Mouse (Mus musculus): ENCODE measurements around the gene Cyp2a5.
"Not testable (repeated sequence)": the region's sequence is repeated elsewhere in the genome, so short reads cannot be mapped to it uniquely, and the experiment has no call there.

Cyp2a5 gene

DNA sequence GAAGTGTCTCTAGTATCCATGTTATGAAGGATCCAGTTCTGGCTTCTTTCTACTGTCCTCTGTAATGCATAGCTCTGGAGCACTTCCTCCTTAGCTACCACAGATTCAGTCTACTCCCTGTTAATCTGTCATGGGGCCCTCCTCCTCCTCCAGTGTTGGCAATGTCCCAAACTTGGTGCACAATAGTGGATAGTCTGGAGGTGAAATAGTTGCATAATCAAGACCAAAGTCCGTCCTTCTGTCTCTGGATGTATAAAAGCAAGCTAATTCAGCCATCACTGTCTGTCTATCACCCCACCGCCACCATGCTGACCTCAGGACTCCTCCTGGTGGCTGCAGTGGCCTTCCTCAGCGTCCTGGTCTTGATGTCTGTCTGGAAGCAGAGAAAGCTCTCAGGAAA, at the start of gene Cyp2a5:
Cyp2a5 (plus strand) TSS at position 247 of the 400 bp plus-strand sequence.
- not testable (repeated sequence) for DNase-seq (ENCODE audit: low spot score)

DNA sequence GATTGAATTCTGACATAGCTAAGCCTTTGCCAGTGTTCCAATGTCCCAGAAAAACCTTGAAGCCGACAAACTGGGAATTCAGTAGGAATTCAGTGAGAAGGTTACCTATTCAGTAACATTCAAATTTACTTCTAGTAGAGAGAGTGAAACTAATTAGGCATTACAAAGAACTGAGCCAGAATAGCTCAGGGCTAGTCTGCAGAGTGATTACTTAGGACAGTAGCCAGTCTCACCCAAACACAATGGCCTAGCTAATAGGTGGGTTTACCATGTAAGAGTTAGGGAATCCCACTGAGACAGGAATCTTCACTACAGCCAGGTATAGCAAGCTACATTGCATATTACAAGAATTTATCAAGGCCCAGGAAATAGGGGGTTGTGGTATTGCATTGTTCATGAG, 49.1 kb upstream of the Cyp2a5 start:
- not testable (repeated sequence) for DNase-seq (ENCODE audit: low spot score)

DNA sequence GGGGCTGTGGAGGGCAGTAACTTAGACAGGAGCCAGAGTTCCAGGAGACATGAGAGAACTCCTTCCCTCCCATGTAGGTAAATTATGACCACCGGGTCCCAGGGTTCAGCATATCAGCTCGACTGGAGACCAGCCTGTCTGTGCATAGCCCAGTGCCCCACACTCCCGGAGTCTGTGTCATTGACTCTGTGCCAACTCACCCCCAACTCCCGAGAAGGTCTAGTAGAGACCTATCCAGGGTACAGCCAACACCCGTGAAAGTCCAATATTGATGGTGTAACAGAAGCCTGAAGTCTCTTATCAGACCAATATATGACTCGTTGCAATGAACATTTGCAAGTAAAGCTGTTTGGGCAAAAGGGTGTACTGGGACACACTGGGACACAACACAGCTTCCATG, 45.1 kb upstream of the Cyp2a5 start:
- DNase-seq (ENCODE audit: low spot score), result no peak

DNA sequence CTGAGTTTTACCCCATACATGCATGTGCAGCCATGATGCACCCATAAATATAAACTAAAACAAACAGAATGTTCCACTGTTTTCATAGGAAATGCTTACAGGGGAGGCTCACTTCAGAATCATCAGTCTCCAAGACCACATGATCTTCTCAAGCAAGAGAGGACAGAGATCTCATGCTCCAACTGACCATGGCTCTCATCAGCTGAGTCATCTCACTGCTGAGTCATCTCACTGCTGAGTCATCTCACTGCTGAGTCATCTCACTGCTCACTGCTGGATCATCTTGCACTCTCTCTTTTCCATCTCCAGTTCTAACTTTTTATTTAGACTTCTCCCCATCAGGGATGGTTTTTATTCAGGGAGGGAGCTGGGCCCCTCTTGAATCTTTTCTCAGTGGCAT, 35.0 kb upstream of the Cyp2a5 start:
- DNase-seq (ENCODE audit: low spot score), result no peak

DNA sequence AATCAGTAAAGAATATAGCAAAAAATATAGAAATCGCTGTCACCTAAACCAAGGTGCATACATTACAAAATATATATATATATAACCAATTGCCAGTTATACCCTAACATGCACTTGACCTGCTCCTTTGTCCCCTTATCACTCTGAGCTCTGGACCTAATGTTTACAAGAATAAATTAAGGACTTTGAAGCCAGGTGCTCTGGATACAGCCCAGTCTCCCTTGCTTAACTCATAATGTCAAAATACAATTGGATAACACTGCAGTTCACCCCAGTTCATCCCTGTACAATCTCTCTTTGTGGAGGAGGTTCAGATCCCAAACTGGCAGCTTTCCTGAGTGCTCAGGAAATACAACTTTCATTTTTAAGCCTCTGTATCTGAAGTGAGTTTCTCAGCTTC, 34.1 kb upstream of the Cyp2a5 start:
- no peak for DNase-seq (ENCODE audit: low spot score)

DNA sequence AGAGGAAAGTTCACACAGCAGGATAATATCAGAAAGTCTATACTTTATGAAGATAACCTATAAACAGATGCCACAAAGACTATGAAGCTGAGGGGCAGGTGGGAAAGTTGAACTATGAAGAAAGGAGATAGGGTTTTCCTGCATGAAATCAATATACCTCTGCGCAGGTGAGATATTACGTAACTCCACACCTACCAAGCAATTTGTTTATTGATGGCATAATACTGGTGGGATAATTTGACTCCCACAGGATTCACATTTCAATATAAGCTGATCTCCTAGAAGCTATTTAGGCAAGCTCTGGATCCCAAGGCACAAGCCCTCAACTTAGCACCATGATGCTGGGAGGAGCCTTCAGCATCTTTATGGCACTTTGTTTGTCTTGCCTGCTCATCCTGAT, 26.5 kb upstream of the Cyp2a5 start, which contains the start of gene Cyp2g1:
Cyp2g1 (plus strand) TSS at position 301 of the 400 bp plus-strand sequence.
- DNase-seq (ENCODE audit: low spot score), result no peak

DNA sequence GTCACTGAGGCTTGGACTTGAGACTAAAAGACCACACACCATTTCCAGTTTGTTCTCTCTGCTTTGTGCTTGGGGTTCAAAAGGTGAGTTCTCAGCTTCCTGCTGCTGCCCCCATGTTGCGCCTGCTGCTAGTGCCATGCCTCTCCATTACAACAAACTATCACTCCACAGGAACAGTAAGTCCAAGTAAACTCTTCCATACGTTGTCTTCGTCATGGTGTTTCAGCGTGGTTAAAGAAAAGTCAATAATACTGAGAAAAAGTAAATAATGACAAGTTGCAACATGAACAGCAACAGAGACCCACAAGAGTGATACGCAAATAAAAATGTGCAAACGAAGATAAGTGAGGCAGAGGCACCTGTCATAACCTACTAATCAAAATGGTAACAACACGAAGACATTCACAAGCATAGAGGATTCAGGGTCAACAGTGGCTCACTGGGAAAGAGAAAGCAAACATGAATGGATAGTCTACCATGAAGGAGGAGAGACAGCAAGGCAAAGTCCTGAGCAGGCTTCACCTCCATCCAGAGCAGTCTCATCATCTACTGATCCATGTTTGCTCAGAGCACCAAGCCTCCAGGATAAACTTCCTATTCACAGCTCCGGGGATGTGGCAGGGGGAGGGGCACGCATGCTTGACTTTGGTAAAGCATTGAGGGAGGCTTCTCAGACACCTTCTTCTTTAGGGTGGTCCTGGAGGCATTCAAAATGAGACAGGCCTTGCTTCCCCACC, 3.4 kb upstream of the Cyp2a5 start:
- DNase-seq (ENCODE audit: low spot score), result not testable (repeated sequence)

DNA sequence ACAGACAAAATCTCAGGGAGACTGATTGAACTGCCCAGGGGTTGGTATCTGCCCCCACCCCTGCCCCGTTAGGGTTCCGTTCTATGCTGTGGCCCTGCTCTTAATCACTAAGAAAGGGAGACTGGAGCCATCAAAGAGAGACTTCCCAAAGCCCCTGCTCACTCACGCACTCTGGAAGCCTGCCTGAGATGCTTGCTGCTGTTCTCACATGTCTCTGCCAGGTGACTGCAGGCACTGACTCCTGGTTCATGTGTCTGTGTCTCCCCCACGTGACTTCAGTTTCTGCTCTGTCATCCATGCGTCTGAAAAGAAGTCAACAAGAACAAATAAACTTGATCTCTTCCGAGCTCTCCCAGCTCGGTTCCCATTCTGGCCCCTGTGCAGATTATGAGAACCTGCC, 2.4 kb upstream of the Cyp2a5 start:
- not testable (repeated sequence) for DNase-seq (ENCODE audit: low spot score)

DNA sequence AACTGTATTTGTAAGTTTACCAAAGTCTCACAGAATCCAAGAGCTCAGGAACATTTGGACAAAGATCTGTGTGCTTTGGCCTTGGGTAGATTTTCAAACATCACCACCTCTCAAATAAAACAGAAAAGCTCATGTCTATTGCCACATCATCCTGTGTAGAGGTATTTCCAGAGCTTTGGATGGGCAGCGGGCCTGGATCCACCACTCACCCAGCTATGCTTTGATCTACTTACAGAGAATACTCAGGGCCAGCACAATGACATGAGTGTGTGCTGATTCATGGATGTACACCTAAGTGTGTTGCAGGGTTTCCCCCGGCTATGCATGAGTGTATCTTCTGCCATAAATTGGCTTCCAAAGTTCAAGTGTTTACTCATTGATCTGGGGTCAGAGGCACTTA, 8.3 kb downstream of the Cyp2a5 start:
- not testable (repeated sequence) for DNase-seq (ENCODE audit: low spot score)

DNA sequence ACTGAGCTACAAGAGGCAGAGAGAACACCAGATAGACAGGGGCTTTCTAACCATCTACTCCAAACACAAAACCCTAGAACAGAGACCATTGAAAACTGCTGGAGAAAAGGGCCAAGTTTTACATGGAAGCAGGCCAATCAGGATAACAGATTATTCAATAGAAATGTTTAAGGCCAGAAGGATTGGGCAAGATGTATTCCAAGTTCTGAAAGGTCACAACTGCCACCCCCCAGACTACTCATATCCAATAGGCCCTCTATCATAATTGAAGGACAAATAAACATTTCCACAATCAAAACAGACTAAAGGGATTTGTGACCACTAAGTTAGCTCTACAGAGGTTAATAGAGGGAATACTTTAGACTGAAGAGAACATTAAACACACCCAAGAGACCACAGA, 15.0 kb downstream of the Cyp2a5 start:
- DNase-seq (ENCODE audit: low spot score), result not testable (repeated sequence)

DNA sequence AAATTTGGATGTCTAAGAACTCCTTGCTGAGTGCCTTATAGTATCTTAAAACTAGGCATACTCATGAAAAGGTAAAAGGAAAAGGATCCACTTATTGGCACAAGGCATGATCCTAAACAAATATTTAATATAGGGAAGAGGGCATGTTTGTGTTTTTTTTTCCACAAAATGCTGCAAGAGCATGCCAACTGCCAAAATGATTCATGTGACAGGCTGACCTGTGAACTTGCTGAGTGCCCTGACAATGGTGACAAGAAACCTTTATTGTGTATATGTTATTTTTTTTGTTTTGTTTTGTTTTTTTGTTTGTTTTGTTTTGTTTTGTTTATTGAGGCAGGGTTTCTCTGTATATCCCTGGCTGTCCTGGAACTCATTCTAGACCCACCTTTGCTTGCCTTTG, 43.5 kb downstream of the Cyp2a5 start:
- not testable (repeated sequence) for DNase-seq (ENCODE audit: low spot score)

DNA sequence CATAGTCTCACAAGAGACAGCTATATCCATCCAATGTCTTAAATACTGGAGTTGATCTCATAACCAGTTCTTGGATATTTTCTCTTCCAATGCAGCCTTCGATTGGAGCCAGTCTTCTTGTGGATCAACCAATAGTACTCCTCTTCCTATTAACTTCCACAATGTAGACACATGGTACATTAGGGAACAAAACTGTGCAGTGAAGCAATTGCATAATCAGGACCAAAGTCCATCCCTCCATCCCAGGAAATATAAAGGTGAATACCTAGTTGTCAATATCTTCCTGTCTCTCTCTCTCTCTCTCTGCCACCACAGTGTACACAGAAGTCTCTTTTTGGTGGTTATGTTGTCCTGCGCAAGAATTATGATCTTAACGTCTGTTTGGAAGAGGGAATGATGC, 45.5 kb downstream of the Cyp2a5 start:
- not testable (repeated sequence) for DNase-seq (ENCODE audit: low spot score)
